Mouse (Mus musculus): ENCODE measurements around the gene Lamb1. TPM values are rescaled to one million over a fixed set of nuclear protein-coding genes. Genes with fewer than 3 reads are reported as not detected.

Lamb1 gene
- polyA plus RNA-seq, 1 experiment from 2014 or later: 42.5 TPM

GRCm38 (mm10) chr12:31239031-31239583 is 25.9 kb upstream of the Lamb1 start:
- H3K4me3 ChIP-seq: no peak overlapping the region
- no peaks in the 10 kb centered on the region for H3K36me3 ChIP-seq (replicated peaks)
- H3K27ac ChIP-seq (replicated peaks): no peak overlapping the region; the same call in 1 of the 2 replicates
- no peaks in the 10 kb centered on the region for H3K9me3 ChIP-seq
- H3K27me3 ChIP-seq (replicated peaks; ENCODE audit: low read depth, poor library complexity, severe bottlenecking): no peaks in the 10 kb centered on the region
- no peak for DNase-seq (ENCODE audit: low spot score)
- WGBS: 77% methylated on average over 3 of the region's 3 CpGs
- peaks cover 23% of the 10 kb centered on the region for H3K4me1 ChIP-seq

- no peak overlapping the region for H3K27ac ChIP-seq (replicated peaks)
- H3K9me3 ChIP-seq: no peaks in the 10 kb centered on the region
- peaks cover 23% of the 10 kb centered on the region for H3K4me1 ChIP-seq
- WGBS: 58% methylated on average over 4 of the region's 4 CpGs
- no peak for DNase-seq (ENCODE audit: low spot score)
- H3K4me3 ChIP-seq: no peak overlapping the region
- H3K27me3 ChIP-seq (replicated peaks; ENCODE audit: low read depth, poor library complexity, severe bottlenecking): no peaks in the 10 kb centered on the region
- no peaks in the 10 kb centered on the region for H3K36me3 ChIP-seq (replicated peaks)
Measured at GRCm38 (mm10) chr12:31239798-31240197, 25.2 kb upstream of the Lamb1 start.

GRCm38 (mm10) chr12:31240470-31240869 is 24.6 kb upstream of the Lamb1 start, which contains the start of gene Gm6993:
Gm6993 (plus strand) TSS chr12:31240770.
- 92% methylated on average over 5 of the region's 5 CpGs for WGBS
- H3K36me3 ChIP-seq (replicated peaks): no peaks in the 10 kb centered on the region
- H3K4me1 ChIP-seq: peaks cover 23% of the 10 kb centered on the region
- H3K27ac ChIP-seq (replicated peaks): no peak within 1 kb of the TSS
- no peak within 1 kb of the TSS for H3K4me3 ChIP-seq
- no peaks in the 10 kb centered on the region for H3K9me3 ChIP-seq
- H3K27me3 ChIP-seq (replicated peaks; ENCODE audit: low read depth, poor library complexity, severe bottlenecking): no peaks in the 10 kb centered on the region
- no peak for DNase-seq (ENCODE audit: low spot score)

- WGBS: 87% methylated on average over 6 of the region's 6 CpGs
- Histone ChIP-seq H3K36me3 (replicated peaks) (no peaks in the 10 kb centered on the region), H3K27ac (replicated peaks) (no peak overlapping the region), H3K4me1 (peaks cover 26% of the 10 kb centered on the region), H3K9me3 (no peaks in the 10 kb centered on the region), H3K27me3 (replicated peaks; ENCODE audit: low read depth, poor library complexity, severe bottlenecking) (no peaks in the 10 kb centered on the region), H3K4me3 (no peak overlapping the region)
- no peak for DNase-seq (ENCODE audit: low spot score)
Measured at GRCm38 (mm10) chr12:31241595-31242342, 23.3 kb upstream of the Lamb1 start.

- Histone ChIP-seq H3K4me3 (no peak overlapping the region), H3K4me1 (peaks cover 26% of the 10 kb centered on the region), H3K9me3 (no peaks in the 10 kb centered on the region), H3K27ac (replicated peaks) (no peak overlapping the region), H3K27me3 (replicated peaks; ENCODE audit: low read depth, poor library complexity, severe bottlenecking) (no peaks in the 10 kb centered on the region), H3K36me3 (replicated peaks) (no peaks in the 10 kb centered on the region)
- 93% methylated on average over 2 of the region's 2 CpGs for WGBS
- no peak for DNase-seq (ENCODE audit: low spot score)
Measured at GRCm38 (mm10) chr12:31244001-31244400, 21.0 kb upstream of the Lamb1 start.

GRCm38 (mm10) chr12:31244691-31245090 is 20.3 kb upstream of the Lamb1 start:
- WGBS: 88% methylated on average over 3 of the region's 3 CpGs
- no peak for DNase-seq (ENCODE audit: low spot score)
- Histone ChIP-seq H3K27ac (replicated peaks) (no peak overlapping the region), H3K4me1 (peaks cover 23% of the 10 kb centered on the region), H3K36me3 (replicated peaks) (no peaks in the 10 kb centered on the region), H3K4me3 (no peak overlapping the region), H3K9me3 (no peaks in the 10 kb centered on the region), H3K27me3 (replicated peaks; ENCODE audit: low read depth, poor library complexity, severe bottlenecking) (no peaks in the 10 kb centered on the region)

- no peak overlapping the region for H3K4me3 ChIP-seq
- no peak for DNase-seq (ENCODE audit: low spot score)
- H3K4me1 ChIP-seq: peaks cover 22% of the 10 kb centered on the region
- H3K27me3 ChIP-seq (replicated peaks; ENCODE audit: low read depth, poor library complexity, severe bottlenecking): no peaks in the 10 kb centered on the region
- H3K27ac ChIP-seq (replicated peaks): no peak overlapping the region
- no peaks in the 10 kb centered on the region for H3K9me3 ChIP-seq
- H3K36me3 ChIP-seq (replicated peaks): no peaks in the 10 kb centered on the region
- WGBS: 59% methylated on average over 3 of the region's 3 CpGs
Measured at GRCm38 (mm10) chr12:31246153-31246552, 18.9 kb upstream of the Lamb1 start.

- H3K9me3 ChIP-seq: no peaks in the 10 kb centered on the region
- WGBS: 41% methylated on average over 3 of the region's 3 CpGs
- no peak overlapping the region for H3K27ac ChIP-seq (replicated peaks)
- no peaks in the 10 kb centered on the region for H3K36me3 ChIP-seq (replicated peaks)
- no peak overlapping the region for H3K4me3 ChIP-seq
- H3K27me3 ChIP-seq (replicated peaks; ENCODE audit: low read depth, poor library complexity, severe bottlenecking): no peaks in the 10 kb centered on the region
- DNase-seq (ENCODE audit: low spot score): no peak
- peaks cover 22% of the 10 kb centered on the region for H3K4me1 ChIP-seq
Measured at GRCm38 (mm10) chr12:31246615-31247014, 18.4 kb upstream of the Lamb1 start.

GRCm38 (mm10) chr12:31248165-31248564 is 16.9 kb upstream of the Lamb1 start:
- DNase-seq (ENCODE audit: low spot score): no peak
- Histone ChIP-seq H3K36me3 (replicated peaks) (no peaks in the 10 kb centered on the region), H3K27me3 (replicated peaks; ENCODE audit: low read depth, poor library complexity, severe bottlenecking) (no peaks in the 10 kb centered on the region), H3K4me1 (peaks cover 22% of the 10 kb centered on the region), H3K27ac (replicated peaks) (no peak overlapping the region), H3K4me3 (no peak overlapping the region), H3K9me3 (no peaks in the 10 kb centered on the region)
- 36% methylated on average over 3 of the region's 3 CpGs for WGBS

- no peak overlapping the region for H3K4me3 ChIP-seq
- 40% methylated on average over 10 of the region's 10 CpGs for WGBS
- H3K27ac ChIP-seq (replicated peaks): no peak overlapping the region
- no peaks in the 10 kb centered on the region for H3K27me3 ChIP-seq (replicated peaks; ENCODE audit: low read depth, poor library complexity, severe bottlenecking)
- DNase-seq (ENCODE audit: low spot score): no peak
- no peaks in the 10 kb centered on the region for H3K36me3 ChIP-seq (replicated peaks)
- H3K4me1 ChIP-seq: peaks cover 22% of the 10 kb centered on the region
- no peaks in the 10 kb centered on the region for H3K9me3 ChIP-seq
Measured at GRCm38 (mm10) chr12:31248681-31249080, 16.4 kb upstream of the Lamb1 start.

- no peaks in the 10 kb centered on the region for H3K9me3 ChIP-seq
- DNase-seq (ENCODE audit: low spot score): no peak
- peaks cover 13% of the 10 kb centered on the region for H3K4me1 ChIP-seq
- H3K27me3 ChIP-seq (replicated peaks; ENCODE audit: low read depth, poor library complexity, severe bottlenecking): no peaks in the 10 kb centered on the region
- no peak overlapping the region for H3K4me3 ChIP-seq
- WGBS: 68% methylated on average over 4 of the region's 4 CpGs
- H3K36me3 ChIP-seq (replicated peaks): no peaks in the 10 kb centered on the region
- H3K27ac ChIP-seq (replicated peaks): no peak overlapping the region
Measured at GRCm38 (mm10) chr12:31252259-31252658, 12.8 kb upstream of the Lamb1 start.

GRCm38 (mm10) chr12:31254978-31255377 is 10.1 kb upstream of the Lamb1 start:
- H3K27ac ChIP-seq (replicated peaks): no peak overlapping the region
- DNase-seq (ENCODE audit: low spot score): no peak
- 0 out of 2 replicates have a peak, but pooled peaks cover under 1% of the 10 kb centered on the region for H3K27me3 ChIP-seq (replicated peaks; ENCODE audit: low read depth, poor library complexity, severe bottlenecking)
- H3K4me1 ChIP-seq: peaks cover 2% of the 10 kb centered on the region; the same call in 1 of the 2 replicates
- WGBS: 84% methylated on average over 8 of the region's 8 CpGs
- H3K4me3 ChIP-seq: no peak overlapping the region
- no peaks in the 10 kb centered on the region for H3K36me3 ChIP-seq (replicated peaks)
- no peaks in the 10 kb centered on the region for H3K9me3 ChIP-seq

Data from embryonic facial prominence, embryonic 10.5 days (tissue).